ENCODE assay signal across 8 mouse cellular contexts in the genomic region with DNA sequence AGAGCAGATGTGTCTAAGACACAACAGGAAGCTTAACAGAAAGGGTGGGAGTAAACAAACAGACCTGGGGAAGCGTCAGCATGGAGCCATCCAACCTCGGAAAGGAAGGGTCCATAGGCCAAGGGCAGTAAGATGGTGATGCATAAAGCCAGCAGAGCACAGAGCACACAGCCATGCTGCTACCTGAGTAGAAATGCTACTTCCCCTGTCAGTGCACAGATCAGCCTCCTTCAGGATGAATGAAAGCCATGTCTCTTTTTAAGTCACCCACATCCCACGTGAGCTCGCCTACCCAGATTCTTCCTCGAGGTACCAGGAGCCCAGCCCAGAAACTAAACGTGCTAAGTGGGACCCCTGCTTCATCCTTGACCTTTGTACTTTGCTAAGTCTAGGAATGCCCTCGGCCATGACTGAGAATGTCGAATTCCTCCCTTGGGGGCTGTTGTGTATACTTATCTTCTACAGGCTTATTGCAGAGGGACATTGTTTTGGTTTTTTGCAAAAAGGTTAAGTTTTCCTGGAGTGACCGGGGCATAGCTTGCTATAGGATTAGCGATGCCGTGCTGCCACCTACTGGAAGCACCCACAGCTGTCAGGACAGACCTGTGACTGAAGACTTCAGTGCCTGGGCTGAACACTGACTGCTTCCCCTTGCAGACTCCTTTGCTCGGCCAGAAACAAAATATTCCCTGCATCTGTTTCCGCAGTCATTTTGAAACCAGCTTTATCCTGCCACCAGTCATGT.
A peak's percentile ranks its signal among the peaks of the same experiment; 100 is the strongest.
DNase-seq lines count a peak whose midpoint lies in the region; ATAC-seq lines count a peak whose summit lies in the region.

No protein-coding gene starts in this region.

- H3K4me3 ChIP-seq in embryonic facial prominence, embryonic 10.5 days = no peak overlapping the region
- no peak overlapping the region for H3K4me3 ChIP-seq in midbrain, embryonic 15.5 days

- peaks cover 10% of the 10 kb centered on the region for H3K4me1 ChIP-seq in embryonic facial prominence, embryonic 10.5 days
- peaks cover 11% of the 10 kb centered on the region for H3K4me1 ChIP-seq in midbrain, embryonic 15.5 days

- no peaks in the 10 kb centered on the region for H3K9me3 ChIP-seq in embryonic facial prominence, embryonic 10.5 days
- no peaks in the 10 kb centered on the region for H3K9me3 ChIP-seq in midbrain, embryonic 15.5 days

- DNase-seq in 3134 (ENCODE audit: extremely low read depth, insufficient read length, low spot score) = peak; percentile 21
- DNase-seq in adrenal gland, postnatal 10 days = peak; percentile 89
- DNase-seq in embryonic facial prominence, embryonic 10.5 days (ENCODE audit: low spot score) = peak; percentile 83
- peak; percentile 78 to 85 for DNase-seq in heart, adult 18-20 months
- DNase-seq in kidney, adult 11 months = peak; percentile 69
- peak; percentile 70 to 72 for DNase-seq in left cerebral cortex, postnatal 36 days (ENCODE audit: low spot score in 2 of 2)
- peak; percentile 21 to 50 for DNase-seq in spleen, postnatal 14 days (ENCODE audit: low spot score in 2 of 2)

- intact Hi-C loops in left cerebral cortex, postnatal 36 days (cut with DNase I) = loop anchor here (5.0 kb wide), 1 partner anchor 263 kb away; no protein-coding TSS in a partner anchor

- H3K9ac ChIP-seq in midbrain, embryonic 15.5 days = no peak overlapping the region

- H3K27ac ChIP-seq in embryonic facial prominence, embryonic 10.5 days (replicated peaks) = no peak overlapping the region
- peak overlapping the region; percentile 48; the same call in 1 of the 2 replicates for H3K27ac ChIP-seq in midbrain, embryonic 15.5 days

- H3K4me2 ChIP-seq in midbrain, embryonic 15.5 days = no peak overlapping the region

- no peaks in the 10 kb centered on the region for H3K36me3 ChIP-seq in embryonic facial prominence, embryonic 10.5 days (replicated peaks)
- H3K36me3 ChIP-seq in midbrain, embryonic 15.5 days (replicated peaks) = no peaks in the 10 kb centered on the region

- 21% methylated on average over 13 of the region's 13 CpGs for WGBS in embryonic facial prominence, embryonic 10.5 days
- 24% methylated on average over 13 of the region's 13 CpGs for WGBS in midbrain, embryonic 15.5 days

- peak; percentile 91 for ATAC-seq in midbrain, embryonic 15.5 days (replicated peaks)

- no peaks in the 10 kb centered on the region for H3K27me3 ChIP-seq in embryonic facial prominence, embryonic 10.5 days (replicated peaks; ENCODE audit: low read depth, poor library complexity, severe bottlenecking)
- H3K27me3 ChIP-seq in midbrain, embryonic 15.5 days (replicated peaks) = no peaks in the 10 kb centered on the region

Comparison
In these comparisons a context has a peak if more than half of its experiments do, and no peak if none do; other contexts are left out.
1. DNase-seq: peak in every context shown above with its lines; median percentile 89 in adrenal gland, postnatal 10 days; 83 in embryonic facial prominence, embryonic 10.5 days; 82 in heart, adult 18-20 months; 71 in left cerebral cortex, postnatal 36 days; 69 in kidney, adult 11 months; 36 in spleen, postnatal 14 days; 21 in 3134.